Mouse (Mus musculus): ENCODE results near the gene Dgkh.
"Not testable (repeated sequence)": the region's sequence is repeated elsewhere in the genome, so short reads cannot be mapped to it uniquely, and the experiment has no call there.

The Dgkh gene

DNA sequence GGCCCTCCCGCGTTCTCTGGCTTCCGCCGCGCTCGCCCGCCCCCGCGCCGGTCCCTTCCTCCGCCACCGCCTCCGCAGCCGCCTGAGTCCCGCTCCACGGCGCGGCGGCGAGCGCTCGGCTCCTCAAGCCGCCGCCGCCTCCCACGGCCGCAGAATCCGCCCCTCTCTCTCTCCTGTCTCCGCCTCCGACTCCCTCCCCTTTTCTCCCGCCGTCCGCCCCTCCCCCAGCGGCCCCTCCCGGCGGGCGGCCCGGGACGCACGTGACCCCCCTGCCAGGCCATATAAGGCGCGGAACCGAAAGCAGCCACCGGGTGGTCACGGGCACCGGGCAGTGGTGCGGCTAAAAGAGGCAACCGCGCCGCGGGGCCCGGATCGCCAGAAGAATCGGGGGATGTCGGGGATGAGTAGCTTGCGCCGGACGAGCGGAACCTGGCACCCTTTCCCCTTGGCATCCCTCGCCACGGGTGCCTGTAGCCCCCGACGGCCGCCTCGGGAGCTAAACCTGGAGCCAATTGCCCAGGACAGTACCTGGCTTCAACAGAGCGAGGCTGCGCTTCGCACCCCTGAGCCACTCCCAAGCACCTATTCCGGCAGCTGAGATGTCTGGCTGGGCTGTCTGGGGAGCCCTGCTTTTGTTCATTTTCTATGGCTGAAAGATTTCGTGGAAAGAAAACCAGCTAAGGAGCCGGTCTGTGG is at the start of gene Dgkh:
Gene Dgkh (minus strand): TSS at position 160 of the 696 bp plus-strand sequence.
- DNase-seq: peak; percentile 75

DNA sequence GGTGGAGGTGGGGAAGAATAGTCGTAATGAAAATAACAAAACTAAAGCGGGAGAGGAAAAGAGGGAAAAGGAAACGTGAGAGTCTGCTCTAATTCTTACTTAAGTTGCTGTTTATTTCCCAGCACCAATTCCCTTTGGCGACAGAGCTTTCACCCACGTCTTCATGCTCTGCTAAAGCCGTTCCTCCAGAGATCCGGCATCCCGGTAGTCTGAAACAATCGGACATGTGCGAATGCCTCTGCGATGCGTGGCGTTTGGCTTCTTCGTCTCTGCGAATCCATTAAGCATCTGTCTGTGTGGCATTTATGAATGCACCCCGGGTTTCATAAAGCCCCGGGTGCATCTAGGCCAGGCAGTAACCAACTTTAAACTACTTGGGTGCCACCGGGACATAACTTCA is 44.6 kb upstream of the Dgkh start:
- no peak for DNase-seq

DNA sequence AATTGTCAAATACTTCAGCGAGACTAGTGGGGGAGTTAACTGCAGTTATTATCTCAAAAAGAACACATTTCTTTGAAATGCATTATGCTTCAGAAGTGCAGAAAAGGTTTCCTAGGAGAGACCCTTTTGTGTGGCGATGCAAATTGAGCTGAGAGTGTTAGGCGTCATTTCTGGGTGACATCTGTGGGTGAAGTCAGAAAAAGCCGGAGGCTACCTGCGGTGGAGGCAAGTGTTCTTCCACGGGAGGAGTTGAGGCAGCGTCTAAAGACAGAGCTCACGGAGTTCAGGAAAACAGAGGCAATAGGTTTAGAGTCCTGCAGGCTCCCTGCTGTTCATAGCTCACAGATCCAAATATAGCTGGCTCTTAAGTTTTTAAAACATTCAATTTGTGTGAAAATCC is 44.1 kb upstream of the Dgkh start:
- no peak for DNase-seq

DNA sequence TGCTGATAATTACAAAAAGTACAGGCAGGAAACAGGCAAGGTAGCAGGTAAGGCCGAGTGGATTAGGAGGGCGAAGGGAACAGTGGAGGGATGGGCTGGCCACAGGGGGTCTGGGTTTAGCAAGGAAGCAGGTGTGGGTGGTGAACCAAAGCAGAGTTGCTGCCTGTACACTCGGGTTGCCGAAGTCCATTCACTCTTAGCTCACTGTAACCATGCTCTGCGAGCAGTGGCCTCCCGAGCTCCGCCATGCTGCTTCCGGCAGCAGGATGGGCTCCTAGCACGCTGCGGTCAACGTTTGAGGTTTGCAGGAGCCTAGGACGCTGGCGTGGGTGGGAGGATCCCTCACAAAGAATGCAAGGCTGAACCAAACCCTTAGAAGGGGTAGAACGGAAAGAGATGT is 43.1 kb upstream of the Dgkh start:
- DNase-seq: no peak

DNA sequence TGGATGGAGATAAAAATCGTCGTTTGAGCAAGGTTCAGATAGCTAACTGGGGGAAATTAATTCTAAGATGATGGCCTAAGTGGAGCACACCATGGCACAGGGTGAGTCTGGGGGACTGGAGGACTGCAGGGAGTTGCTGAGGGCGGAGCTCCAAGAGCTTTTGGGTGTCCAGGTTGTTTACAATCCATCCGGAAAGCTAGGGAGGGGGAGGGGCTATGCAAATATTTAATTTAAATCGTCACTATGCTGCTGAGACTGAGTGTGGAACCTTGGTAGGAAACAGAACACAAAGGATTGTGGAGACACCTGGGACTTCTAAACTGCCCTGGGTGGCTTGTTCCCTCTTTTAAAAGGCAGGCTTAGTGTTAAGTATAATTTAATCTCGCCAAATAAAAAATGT is 42.6 kb upstream of the Dgkh start:
- no peak for DNase-seq

DNA sequence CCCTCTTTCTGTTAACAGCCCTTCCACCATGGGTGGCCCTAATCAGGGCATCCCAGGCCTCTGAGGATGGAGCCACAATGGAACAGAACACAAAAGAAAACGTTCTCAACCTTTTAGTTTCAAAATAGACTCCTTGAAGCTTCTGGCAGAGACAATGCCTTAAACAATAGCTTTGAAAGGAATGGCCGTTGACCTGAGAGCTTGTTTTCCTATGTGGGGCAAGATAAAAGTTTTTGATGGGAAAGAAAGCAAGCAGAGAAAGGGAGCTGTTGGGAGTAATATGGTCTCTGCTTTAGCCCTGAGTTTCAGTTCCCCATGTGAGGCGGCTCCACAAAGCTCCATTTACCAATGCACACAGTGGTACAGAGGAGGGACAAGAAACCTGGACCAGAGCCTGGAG is 37.9 kb upstream of the Dgkh start:
- DNase-seq: no peak

DNA sequence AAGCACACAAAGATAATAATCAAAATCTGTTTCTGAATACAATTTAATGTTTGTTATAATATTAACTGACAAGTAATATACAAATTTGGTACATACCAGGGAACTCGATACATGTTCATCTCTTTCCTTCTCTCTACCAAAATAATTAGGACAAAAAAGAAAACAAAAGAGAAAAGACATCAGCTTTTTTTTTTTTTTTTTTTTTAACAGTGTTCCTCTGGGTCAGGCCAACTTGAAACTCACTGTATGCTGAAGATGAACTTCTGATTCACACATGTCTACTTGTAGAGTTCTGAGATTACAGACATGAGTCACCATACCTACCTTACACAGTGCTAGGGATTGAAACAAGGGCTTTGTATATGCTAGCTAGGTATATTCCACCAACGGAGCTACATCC is 28.5 kb upstream of the Dgkh start:
- no peak for DNase-seq

DNA sequence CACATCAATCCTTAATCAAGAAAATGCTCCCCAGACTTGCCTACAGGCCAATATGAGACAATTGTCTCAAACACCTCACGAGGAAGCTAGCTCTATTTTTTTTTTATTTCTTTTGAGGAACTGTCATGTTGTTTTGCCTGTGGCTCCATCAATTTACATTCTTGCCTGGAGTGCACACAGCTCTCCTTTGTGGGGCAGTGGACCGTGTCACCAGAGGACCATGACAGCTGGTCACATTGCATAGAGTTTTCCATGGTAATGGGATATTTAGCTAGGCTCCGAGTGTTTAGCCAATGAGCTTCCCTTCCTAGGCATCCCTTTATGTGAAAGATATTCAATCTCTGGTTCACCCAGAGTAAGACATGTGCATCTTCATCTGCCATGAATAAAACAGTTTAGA is 26.9 kb upstream of the Dgkh start:
- DNase-seq: no peak

DNA sequence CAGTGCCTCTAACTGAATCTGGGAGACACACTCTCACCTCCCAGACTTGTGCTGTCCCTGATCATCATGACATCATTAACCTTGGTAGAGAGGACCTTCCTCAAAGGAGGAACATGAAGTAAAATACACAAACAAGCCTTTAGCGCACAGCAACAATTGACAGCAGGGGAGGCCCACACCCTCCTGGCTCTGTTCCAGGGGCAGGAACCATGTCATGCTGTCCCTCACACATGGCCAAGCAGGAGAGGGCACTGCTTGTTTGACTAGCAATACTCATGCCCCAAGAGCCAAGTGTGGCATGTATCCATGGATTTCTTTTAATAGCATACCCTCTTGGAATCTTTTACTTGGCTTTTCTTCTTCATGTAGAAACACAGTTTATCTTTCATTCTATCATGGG is 22.7 kb upstream of the Dgkh start:
- DNase-seq: no peak

DNA sequence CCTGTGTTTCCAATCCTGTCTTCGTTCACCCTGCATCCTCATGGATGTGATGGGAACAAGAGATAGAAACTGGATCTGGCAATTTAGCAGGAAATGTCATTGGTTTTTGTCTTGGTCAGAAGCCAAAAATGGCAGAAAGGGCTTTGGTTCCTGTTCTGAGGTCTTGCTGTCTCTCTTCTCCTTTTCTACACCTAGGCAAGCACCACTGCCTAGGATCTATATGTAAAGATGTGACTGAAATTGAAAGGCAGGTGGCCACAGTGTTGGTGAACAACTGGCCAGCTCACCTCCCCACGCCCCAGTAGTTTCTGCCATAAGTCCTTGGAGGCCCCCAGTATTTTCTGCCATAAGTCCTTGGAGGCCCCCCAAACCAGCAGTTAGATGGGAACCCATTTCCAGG is 16.1 kb upstream of the Dgkh start:
- no peak for DNase-seq

DNA sequence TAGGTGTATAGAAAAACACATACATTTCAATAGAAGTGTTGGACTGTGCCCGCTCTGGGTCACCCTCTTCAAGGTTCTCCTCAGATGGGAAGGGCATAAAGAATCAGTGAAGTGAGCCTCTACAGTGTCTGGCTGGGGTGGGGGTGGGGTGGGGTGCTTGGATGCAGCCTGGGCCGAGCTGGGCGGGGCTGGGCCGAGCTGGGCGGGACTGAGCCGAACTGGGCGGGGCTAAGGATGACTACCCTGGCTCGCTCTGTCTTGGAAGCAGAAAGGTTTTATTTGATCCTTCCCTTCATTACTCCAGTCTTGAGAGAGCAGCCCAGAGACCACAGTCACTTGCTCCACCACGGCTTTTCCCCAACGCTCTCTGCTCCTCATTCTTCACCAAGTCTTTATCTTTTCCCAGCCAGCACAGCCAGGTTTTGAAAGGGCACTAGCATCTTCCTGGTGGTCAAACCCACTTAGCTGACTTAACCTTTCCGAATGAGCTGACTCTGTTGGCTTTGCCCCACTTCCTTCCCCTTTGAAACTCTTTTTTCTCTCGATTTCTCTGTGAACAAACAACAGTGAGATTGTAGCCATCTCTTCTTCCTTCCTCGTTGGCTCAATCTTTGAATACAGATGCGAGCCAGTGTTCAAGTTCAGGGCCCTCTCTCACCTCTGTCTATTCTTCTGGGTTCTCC is 15.5 kb upstream of the Dgkh start:
- DNase-seq: no peak

DNA sequence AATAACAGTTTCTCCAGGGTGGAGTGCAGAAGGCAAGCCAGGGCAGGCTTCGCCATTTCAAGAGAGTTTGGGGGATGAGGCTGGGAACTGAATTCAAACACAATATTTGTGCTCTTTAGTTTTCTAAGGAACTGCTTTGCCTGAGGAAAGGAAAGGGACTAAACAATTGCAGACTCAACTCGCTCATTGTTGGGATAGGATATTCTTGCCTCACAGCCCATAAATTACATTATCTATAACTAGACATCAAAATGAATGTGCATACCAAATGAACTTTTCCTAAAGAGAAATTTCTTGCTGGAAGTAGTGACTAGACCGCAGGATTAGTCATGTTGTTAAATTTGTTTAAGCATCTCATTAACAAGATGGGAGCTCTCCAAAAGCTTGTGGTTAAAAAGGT is 14.9 kb upstream of the Dgkh start:
- no peak for DNase-seq

DNA sequence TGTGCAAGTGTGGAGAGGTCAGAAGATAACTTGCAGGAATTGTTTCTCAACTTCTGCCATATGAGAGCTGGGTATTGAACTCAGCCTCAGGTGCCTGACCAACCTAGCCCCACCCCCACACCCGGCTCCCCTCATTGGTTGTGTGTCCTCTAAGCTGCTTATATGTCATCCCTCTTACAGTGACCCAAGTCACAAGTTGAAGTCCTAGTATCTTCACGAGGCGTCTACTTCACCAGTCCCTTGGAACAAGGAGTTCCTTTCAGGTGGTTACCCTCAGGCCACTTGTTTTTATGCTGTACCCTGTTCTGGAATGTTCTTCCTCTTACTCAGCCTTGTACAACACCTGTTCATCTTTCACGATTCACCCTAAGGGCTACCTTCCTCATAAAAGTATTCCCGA is 2.0 kb upstream of the Dgkh start:
- no peak for DNase-seq

DNA sequence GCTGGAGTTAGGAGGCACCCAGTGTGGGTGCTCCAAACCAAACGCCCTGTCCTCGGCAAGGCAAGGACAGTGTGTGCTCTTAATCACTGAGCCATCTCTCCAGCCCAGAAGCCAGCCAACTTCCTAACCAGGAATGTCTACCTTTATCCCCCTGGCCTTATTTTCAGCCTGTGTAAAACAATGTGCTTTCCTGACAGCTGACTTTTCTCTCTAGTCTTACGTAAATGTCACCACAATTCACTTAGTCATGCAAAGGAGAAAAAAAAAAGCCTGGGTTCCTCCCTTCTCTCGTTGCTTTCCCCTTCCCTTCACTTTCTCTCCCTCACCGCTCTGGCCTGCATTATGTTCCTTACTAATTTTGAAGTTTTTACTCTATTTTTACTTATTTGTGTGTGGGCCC is 1.6 kb upstream of the Dgkh start:
- not testable (repeated sequence) for DNase-seq

DNA sequence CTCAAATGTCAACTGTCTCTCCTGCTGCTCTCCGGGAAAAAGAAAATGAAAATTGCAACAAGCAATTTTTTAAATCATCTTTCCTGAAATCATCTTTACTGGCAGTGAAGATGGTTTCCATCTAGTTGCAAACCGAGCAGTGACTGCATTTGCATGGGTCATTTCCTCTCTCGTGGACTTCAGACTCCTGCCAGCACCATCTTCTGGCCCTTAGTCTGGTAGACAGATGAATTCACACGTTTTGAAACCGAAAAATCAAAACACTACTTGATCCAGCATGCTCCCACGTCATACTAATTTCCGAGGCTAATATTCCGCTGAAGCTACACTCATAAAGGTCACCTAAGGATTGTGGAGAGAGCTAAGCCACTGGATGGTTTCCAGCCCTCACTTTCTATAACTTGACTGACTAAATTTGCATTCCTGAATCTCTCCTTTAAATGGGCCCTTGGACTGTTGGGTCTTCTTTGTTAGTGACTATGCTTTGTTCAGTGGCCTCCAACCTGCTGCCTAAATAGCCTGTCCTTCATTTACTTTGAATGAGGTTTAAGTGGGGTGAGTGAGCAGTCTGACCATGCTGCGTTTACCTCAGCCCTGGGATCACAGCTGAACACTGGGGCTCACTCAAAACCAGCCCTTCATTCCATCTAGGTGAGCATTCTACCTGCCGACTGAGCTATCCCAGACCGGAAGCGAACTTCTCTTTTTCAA is 945 bp upstream of the Dgkh start:
- DNase-seq: peak; percentile 19

DNA sequence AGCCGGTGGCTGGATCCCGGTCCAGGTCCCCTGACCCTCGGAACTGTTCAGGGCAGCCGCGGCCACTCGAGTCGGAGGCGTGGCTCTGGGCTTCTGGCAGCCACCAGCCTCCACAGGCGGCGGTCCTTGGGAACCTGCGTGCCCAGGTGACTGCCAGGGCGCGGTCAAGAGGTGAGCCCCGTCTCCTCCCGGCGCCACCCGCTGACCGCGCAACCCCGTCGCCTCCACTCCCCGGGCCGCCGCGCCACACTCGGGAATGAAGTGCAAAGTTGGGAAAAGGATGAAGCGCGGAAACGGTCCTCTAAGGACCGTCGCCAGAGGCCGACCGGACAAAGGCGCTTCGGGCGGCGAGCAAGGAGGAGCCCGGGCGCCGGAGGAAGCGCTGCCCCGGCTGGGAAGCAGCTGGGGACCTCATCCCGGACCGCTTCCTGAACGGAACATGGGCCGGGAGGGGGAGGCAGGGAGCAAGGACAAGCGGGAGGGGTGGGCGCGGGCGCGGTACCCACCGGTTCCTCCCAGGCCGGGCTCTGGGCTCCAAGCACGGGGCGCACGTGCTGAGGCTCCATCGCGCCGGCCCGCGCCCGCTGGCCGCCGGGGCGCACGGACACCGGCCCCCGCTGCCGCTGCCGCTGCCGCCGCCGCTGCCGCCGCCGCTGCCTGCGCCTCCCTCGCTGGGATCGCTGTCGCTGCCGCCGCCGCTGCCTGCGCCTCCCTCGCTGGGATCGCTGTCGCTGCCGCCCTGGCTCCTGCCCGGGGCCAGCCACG is 542 bp downstream of the Dgkh start:
- DNase-seq: peak; percentile 18

DNA sequence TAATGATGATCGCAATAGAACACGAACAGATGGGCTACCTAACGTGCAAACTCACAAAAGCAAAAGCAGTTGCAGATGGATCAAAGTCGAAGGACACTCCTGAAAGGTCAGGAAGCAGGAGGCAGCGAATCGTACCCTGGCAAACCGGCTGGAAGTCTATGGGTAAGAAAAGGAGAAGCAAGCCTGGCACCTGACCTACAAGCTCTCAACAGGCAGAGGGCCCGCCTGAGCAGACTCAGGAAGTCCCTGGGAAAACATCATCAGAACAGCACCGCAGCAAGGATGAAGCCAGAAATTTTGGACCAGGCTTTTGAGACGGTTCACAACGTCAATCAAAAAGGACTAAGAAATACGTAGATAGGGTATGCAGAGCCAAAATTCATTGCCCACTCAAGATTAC is 1.3 kb downstream of the Dgkh start:
- DNase-seq: peak; percentile 38

DNA sequence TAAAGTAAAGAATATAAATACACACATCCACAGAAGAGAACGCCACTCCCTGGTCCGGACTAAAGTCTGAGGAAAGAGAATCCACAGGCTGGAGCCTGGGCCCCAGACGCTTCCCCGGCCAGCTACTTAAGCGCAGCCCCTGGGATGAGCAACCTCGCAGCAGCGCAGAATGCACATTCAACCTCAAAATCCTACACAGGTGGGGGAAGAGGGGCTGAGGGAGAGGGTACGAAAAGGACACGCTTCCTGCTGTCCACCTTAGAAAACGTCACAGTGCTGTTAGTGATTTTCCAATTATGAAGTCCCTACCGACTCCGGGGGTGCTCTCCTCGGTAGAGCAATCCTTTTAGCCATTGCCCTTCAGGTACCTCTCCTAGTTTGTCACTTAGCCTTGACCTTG is 6.6 kb downstream of the Dgkh start:
- no peak for DNase-seq

DNA sequence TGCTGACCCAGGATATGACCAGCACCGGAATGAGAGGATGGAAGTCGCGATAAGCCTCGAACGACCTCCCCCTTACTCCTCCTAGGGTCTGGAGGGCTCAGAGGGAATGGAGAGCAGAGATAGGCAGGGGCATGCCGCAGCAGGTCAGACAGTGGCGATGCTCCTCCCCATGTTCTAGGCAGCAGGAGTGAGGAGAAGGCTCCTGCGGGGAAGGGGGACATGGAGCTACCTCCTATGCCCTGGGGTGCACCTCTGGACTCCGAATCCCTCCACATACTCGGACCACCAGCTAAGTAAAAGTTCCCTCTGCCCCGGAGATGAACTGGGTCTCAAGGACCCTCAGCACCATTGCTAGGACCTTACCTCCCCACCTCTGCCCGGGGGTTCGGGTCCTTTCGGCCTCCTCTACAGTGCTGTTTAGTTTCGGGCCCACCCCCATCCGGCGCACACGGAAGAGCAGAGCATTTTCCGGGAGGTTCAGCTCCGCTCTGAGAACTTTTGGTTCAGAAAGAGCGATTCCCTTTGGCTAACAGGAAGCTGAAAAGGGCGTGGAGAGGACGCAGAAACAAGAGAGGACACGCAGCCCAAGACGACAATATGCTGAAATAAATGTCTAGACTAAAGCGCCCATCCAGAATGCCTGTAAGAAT is 7.1 kb downstream of the Dgkh start:
- no peak for DNase-seq

DNA sequence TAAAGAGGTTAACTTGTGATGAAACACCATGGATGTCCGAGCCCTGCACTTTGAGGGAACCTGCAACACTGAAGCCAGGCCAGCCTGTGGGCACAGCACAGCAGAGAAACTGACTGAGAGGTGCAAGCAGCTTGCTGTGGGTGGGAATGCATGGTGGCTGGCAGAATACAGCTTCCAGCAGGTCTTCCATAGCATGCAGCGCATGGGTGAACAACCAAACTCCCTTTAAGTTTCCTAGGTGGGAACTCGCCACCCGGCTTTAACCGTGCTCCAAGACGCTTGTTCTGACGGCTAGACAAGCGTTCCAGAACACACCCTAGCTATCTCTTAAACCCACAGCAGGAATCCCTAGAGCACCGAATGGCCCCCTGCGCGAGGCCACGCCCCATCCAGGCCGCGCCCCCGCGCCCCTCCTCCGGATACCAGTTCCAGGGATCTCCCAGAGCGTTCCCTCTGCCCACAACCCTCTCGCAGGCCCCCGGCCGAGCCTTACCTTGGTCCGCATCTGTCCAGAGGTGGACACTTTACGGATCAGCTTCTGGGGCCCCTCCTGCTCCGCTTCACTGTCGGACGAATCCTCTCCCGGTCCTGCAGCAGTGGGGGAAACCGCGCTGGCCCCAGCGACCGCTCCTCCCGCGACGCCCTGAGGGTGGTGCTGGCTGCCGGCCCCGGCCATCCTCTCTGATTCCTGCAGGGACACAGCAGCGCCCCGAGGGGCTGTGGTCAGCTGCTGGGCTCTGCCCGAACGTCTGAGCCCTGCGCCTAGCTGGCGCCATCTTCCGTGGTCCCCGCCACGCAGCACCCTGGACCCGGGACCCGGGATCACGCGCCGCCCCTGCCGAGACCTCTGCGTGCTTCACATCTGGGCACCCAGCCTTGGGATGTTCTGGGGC is 7.9 kb downstream of the Dgkh start:
- DNase-seq: peak; percentile 20

DNA sequence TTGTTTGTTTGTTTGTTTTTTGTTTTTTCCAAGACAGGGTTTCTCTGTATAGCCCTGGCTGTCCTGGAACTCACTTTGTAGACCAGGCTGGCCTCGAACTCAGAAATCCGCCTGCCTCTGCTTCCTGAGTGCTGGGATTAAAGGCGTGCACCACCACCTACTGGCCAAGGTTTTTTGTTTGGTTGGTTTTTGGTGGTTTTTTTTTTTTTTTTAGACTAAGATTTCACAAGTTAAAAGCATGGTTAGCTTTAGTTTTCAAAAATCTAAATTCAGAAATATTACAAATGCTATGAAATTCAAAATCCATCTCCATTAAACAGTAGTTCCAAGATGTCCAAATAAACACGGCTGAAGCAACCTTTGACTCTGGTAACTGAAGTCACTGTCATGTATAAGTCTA is 8.9 kb downstream of the Dgkh start:
- DNase-seq: not testable (repeated sequence)

DNA sequence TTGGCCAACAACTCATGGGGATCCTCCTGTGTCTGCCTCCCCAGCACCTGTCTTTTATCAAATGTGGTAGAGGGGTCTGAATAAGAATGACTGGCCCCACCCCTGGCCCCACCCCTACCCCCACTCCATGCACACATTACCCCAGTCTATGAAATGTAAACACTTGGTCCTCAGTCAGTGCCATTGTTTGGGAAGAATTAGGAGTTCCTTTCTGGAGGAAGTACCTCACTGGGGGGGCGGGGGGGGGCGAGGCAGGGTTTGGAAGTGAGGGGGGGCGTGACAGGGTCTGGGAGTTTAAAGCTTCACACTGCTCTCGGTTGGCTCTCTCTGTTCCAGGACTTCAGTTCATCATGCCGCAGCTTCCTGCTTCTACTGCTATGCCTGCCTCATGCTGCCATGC is 10.5 kb downstream of the Dgkh start:
- no peak for DNase-seq
